Mouse (Mus musculus) ES-E14 (cell line): Measurements from ENCODE around the gene Cfap44. TPM values are rescaled to one million over a fixed set of nuclear protein-coding genes. Genes with fewer than 3 reads are reported as not detected.

Source experiments
- DNase-seq: peaks from one replicate; pipeline ENCODE4 v3.0.0-alpha.2; 2013; ENCODE audit warnings: low read depth, low spot score
- H3K27ac ChIP-seq: 2 replicates; pipeline ENCODE4 v1.5.1; 2012; ENCODE audit warnings: low read depth, mild to moderate bottlenecking, low read length, moderate library complexity, mixed read lengths; ENCODE audit not compliant: poor library complexity, insufficient read depth, severe bottlenecking
- H3K36me3 ChIP-seq: 2 replicates; pipeline ENCODE4 v1.6.1; 2012; ENCODE audit warnings: mild to moderate bottlenecking, low read length, moderate library complexity, mixed read lengths; ENCODE audit not compliant: control insufficient read depth, poor library complexity, insufficient read depth, severe bottlenecking
- H3K4me1 ChIP-seq, 2 experiments: fragments of 150-350 bp in 1 of 2; sonication (generic) in 1 of 2; 2 replicates each; pipeline ENCODE4 v1.6.1; 2012; ENCODE audit warnings: low read length in 2 of 2, mild to moderate bottlenecking in 1 of 2, mixed read lengths in 1 of 2; ENCODE audit not compliant: control insufficient read depth in 2 of 2, insufficient read depth in 2 of 2, poor library complexity in 1 of 2
- H3K4me3 ChIP-seq, 2 experiments: fragments of 150-350 bp in 1 of 2; sonication (generic) in 1 of 2; 2 replicates each; pipeline ENCODE4 v1.5.1; 2012; ENCODE audit warnings: low read length in 2 of 2, low read depth in 1 of 2, mild to moderate bottlenecking in 1 of 2, mixed read lengths in 1 of 2; ENCODE audit not compliant: insufficient read depth in 1 of 2, poor library complexity in 1 of 2, severe bottlenecking in 1 of 2
- H3K9ac ChIP-seq: 2 replicates; pipeline ENCODE4 v1.6.1; 2012; ENCODE audit warnings: low read depth, mild to moderate bottlenecking, low read length, mixed read lengths; ENCODE audit not compliant: poor library complexity, insufficient read depth, severe bottlenecking
- H3K9me3 ChIP-seq: fragments of 150-350 bp; sonication (generic); 2 replicates; pipeline ENCODE4 v1.6.1; 2012; ENCODE audit warnings: low read depth, mild to moderate bottlenecking, low read length; ENCODE audit not compliant: control insufficient read depth, insufficient read depth
- CHD2 ChIP-seq: IDR thresholded peaks from 2 replicates; pipeline ENCODE4 v1.6.1; 2014; ENCODE audit warnings: mild to moderate bottlenecking, low read depth, low read length, inconsistent platforms
- HCFC1 ChIP-seq: IDR thresholded peaks from 2 replicates; pipeline ENCODE4 v1.6.1; 2012; ENCODE audit warnings: low read length, inconsistent platforms, borderline replicate concordance; ENCODE audit not compliant: insufficient read depth
- MAFK ChIP-seq: IDR thresholded peaks from 2 replicates; pipeline ENCODE4 v1.6.1; 2014; ENCODE audit warnings: mild to moderate bottlenecking, low read depth, low read length, inconsistent platforms; ENCODE audit not compliant: insufficient read depth
- ZC3H11A ChIP-seq: IDR thresholded peaks from 2 replicates; pipeline ENCODE4 v1.6.1; 2012; ENCODE audit warnings: low read depth, mild to moderate bottlenecking, inconsistent platforms, low read length, borderline replicate concordance
- ZNF384 ChIP-seq: IDR thresholded peaks from 2 replicates; pipeline ENCODE4 v1.6.1; 2012; ENCODE audit warnings: low read depth, low read length, inconsistent platforms
- in situ Hi-C, 2 experiments: fragments of 600-800 bp; cut with MboI; formaldehyde crosslinking; loops; one replicate each; pipeline ENCODE4 v1.15.1; 2025; ENCODE audit warnings: low sequenced_read_pairs in 2 of 2, inconsistent platforms in 1 of 2; ENCODE audit not compliant: unreplicated experiment in 2 of 2
- total RNA-seq: library from RNA; depleted of rRNA; stranded (reverse); fragments of 300-350 nt; gene quantifications from 2 replicates; pipeline ENCODE4 v1.2.3, GENCODE M21; 2012; rRNA removed

Cfap44 gene
- total RNA-seq, 1 experiment: 0.22 TPM

- no peak overlapping the region for H3K27ac ChIP-seq
- in situ Hi-C loops: no loop called here
- TF ChIP-seq CHD2: no peak
- TF ChIP-seq ZNF384: no peak
- TF ChIP-seq ZC3H11A: no peak
- no peak for TF ChIP-seq HCFC1
- TF ChIP-seq MAFK: no peak
- H3K4me1 ChIP-seq: peaks cover 2 to 19% of the 10 kb centered on the region in 2 experiments; a peak in 3 of 4 replicates
- H3K4me3 ChIP-seq: peak overlapping the region; percentile 3 to 11; a peak in 2 of 4 replicates
- H3K9ac ChIP-seq: peak overlapping the region; percentile 24; the same call in 1 of the 2 replicates
- no peaks in the 10 kb centered on the region for H3K36me3 ChIP-seq
- DNase-seq: no peak
- H3K9me3 ChIP-seq: no peaks in the 10 kb centered on the region
Measured at GRCm38 (mm10) chr16:44530829-44531228, 136.2 kb downstream of the Cfap44 start.

DNA sequence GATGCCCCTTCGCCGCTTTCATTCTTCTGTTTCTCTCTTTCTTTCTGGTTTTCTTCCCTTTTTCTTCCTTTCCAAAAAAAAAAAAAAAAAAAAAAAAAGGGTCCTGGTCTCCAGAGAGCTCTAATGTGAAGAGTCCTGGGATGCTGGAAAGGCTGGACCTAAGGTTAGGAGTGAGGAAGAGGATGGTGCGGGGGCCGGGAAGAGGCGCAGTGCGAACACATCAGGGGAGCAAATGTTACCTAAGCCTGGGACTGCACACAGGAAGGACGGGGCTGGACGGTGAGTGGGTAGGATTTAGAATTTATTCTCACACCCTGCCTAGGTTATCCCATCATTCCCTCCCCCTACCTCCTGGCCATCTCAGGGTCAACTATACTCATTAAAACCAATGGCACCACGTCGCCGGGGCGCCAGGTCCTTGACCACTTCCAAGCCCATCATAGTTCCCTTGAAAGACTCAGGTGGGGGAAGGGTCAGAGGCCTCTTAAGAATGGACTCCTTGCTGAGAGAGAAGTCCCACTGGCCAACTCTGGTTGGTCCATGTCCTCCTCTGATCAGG lies 136.7 kb downstream of the Cfap44 start:
- no peak for DNase-seq
- H3K9ac ChIP-seq: no peak overlapping the region
- no peak overlapping the region for H3K27ac ChIP-seq
- peaks cover 2 to 19% of the 10 kb centered on the region in 2 experiments; a peak in 3 of 4 replicates for H3K4me1 ChIP-seq
- TF ChIP-seq ZC3H11A: no peak
- no peak for TF ChIP-seq HCFC1
- no peak for TF ChIP-seq ZNF384
- no peak for TF ChIP-seq MAFK
- TF ChIP-seq CHD2: no peak
- in situ Hi-C loops: no loop called here
- H3K4me3 ChIP-seq: peak overlapping the region in 1 of 2 experiments; percentile 11; a peak in 1 of 4 replicates
- no peaks in the 10 kb centered on the region for H3K36me3 ChIP-seq
- H3K9me3 ChIP-seq: no peaks in the 10 kb centered on the region

Other genes starting within 250 kb of the Cfap44 start
- gene Usf3, start 221.6 kb upstream of the Cfap44 start, total RNA-seq: 7.1 and 10.3 TPM in 2 replicates
- 0.16 and 0.40 TPM in 2 replicates for gene Sidt1, start 61.6 kb upstream of the Cfap44 start, total RNA-seq
- 15.3 and 24.0 TPM in 2 replicates for gene Spice1, start 47.7 kb upstream of the Cfap44 start, total RNA-seq
- gene Boc, start 164.1 kb downstream of the Cfap44 start, total RNA-seq: 5.4 TPM in 2 replicates